ENCODE assay signal across 35 mouse cellular contexts in the genomic region with DNA sequence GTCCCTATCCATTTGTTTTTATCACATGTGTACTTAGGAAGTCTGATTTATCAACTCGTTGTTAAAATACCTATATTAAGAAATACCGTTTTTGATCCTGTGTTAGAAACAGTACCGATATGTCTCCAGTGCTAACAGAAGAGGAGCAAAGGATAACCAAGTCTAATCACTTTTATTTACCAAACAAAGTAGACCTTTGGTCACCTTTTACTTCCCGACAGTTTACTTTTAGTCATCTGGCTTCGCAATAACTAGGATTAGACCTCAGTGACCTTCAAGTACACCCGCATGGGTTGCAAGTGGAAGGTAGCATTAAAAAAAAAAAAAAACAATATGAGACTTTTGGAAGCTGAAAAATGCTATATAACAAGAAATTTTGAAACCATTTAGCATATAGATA.
"Had no signal": no experiment of that assay in that cellular context is flagged by ENCODE, and none has a peak within 500 bp of the region (broad histone marks: within the 10 kb centered on the region; RNA-seq: fewer than 3 reads in every experiment).

No protein-coding gene starts in this region.

- H3K9ac ChIP-seq: heart, embryonic 12.5 days; heart, embryonic 13.5 days; heart, embryonic 15.5 days; hindbrain, embryonic 12.5 days; hindbrain, embryonic 13.5 days; hindbrain, embryonic 14.5 days; hindbrain, embryonic 15.5 days; intestine, embryonic 15.5 days; kidney, embryonic 15.5 days had no signal

- H3K4me2 ChIP-seq: heart, embryonic 11.5 days; heart, embryonic 12.5 days; heart, embryonic 13.5 days; heart, embryonic 15.5 days; hindbrain, embryonic 12.5 days; hindbrain, embryonic 13.5 days; hindbrain, embryonic 14.5 days; hindbrain, embryonic 15.5 days; intestine, embryonic 15.5 days; kidney, embryonic 15.5 days had no signal

- ATAC-seq: hindbrain, embryonic 16.5 days; hindbrain, postnatal 0 days; inflammation-experienced regulatory T-cells, adult 6 months; intestine, embryonic 15.5 days; intestine, embryonic 16.5 days; intestine, postnatal 0 days had no signal

- H3K4me3 ChIP-seq: heart, embryonic 10.5 days; heart, embryonic 12.5 days; heart, embryonic 13.5 days; heart, embryonic 15.5 days; hindbrain, embryonic 10.5 days; hindbrain, embryonic 12.5 days; hindbrain, embryonic 13.5 days; hindbrain, embryonic 15.5 days; intestine, embryonic 15.5 days; kidney, embryonic 15.5 days; layer of hippocampus, adult 2 months had no signal

- H3K27me3 ChIP-seq: heart, embryonic 12.5 days; heart, embryonic 13.5 days; heart, embryonic 15.5 days; hindbrain, embryonic 12.5 days; hindbrain, embryonic 13.5 days; hindbrain, embryonic 15.5 days; intestine, embryonic 15.5 days; kidney, embryonic 15.5 days had no signal

- DNase-seq: heart, postnatal 10 days; heart, postnatal 14 days; heart, postnatal 36 days; heart, postnatal 4 days; kidney, adult 11 months; kidney, adult 18-20 months; kidney, adult 2 months; kidney, adult 8-10 months; kidney, adult 9 months; kidney, postnatal 10 days; kidney, postnatal 14 days; kidney, postnatal 25 days; kidney, postnatal 36 days; kidney, postnatal 4 days; layer of hippocampus, adult 9-11 months; layer of hippocampus, postnatal 36 days had no signal

- H3K4me1 ChIP-seq: heart, embryonic 10.5 days; heart, embryonic 12.5 days; heart, embryonic 13.5 days; heart, embryonic 15.5 days; hindbrain, embryonic 10.5 days; hindbrain, embryonic 12.5 days; hindbrain, embryonic 13.5 days; hindbrain, embryonic 15.5 days; intestine, embryonic 15.5 days; kidney, embryonic 15.5 days had no signal

- H3K36me3 ChIP-seq: heart, embryonic 10.5 days; heart, embryonic 12.5 days; heart, embryonic 13.5 days; heart, embryonic 15.5 days; hindbrain, embryonic 10.5 days; hindbrain, embryonic 12.5 days; hindbrain, embryonic 13.5 days; hindbrain, embryonic 15.5 days; intestine, embryonic 15.5 days; kidney, embryonic 15.5 days had no signal

- H3K9me3 ChIP-seq: heart, embryonic 10.5 days; heart, embryonic 12.5 days; heart, embryonic 13.5 days; heart, embryonic 15.5 days; hindbrain, embryonic 10.5 days; hindbrain, embryonic 12.5 days; hindbrain, embryonic 13.5 days; hindbrain, embryonic 15.5 days; intestine, embryonic 15.5 days; kidney, embryonic 15.5 days had no signal

- H3K27ac ChIP-seq: heart, embryonic 10.5 days; heart, embryonic 13.5 days; heart, embryonic 15.5 days; hindbrain, embryonic 10.5 days; hindbrain, embryonic 12.5 days; hindbrain, embryonic 13.5 days; hindbrain, embryonic 14.5 days; hindbrain, embryonic 15.5 days; hindbrain, postnatal 0 days; intestine, embryonic 15.5 days; kidney, embryonic 15.5 days; kidney, postnatal 0 days; layer of hippocampus, adult 2 months had no signal
